Comparison of ENCODE assay signal across 9 mouse cellular contexts in genomic region chr5:111419121-111419881, GRCm38 (mm10). TPM values are rescaled to one million over a fixed set of nuclear protein-coding genes. Genes with fewer than 3 reads are reported as not detected.
DNase-seq lines count a peak whose midpoint lies in the region; ATAC-seq and TF ChIP-seq lines count a peak whose summit lies in the region.
"Had no signal": no experiment of that assay in that cellular context is flagged by ENCODE, and none has a peak within 500 bp of the region (broad histone marks: within the 10 kb centered on the region; RNA-seq: fewer than 3 reads in every experiment).

No protein-coding gene starts in this region.

- H3K27ac ChIP-seq in kidney, embryonic 14.5 days (ENCODE audit: low read depth, low read length) = no peak overlapping the region
- H3K27ac ChIP-seq in cortical plate, adult 2 months (ENCODE audit: insufficient read depth, low read length) = peak overlapping the region; percentile 91
- peak overlapping the region; percentile 91 for H3K27ac ChIP-seq in hindbrain, embryonic 15.5 days (replicated peaks)
- H3K27ac ChIP-seq in midbrain, postnatal 0 days (ENCODE audit: low read depth, low read length) = peak overlapping the region; percentile 90

- no peak for ATAC-seq in kidney, embryonic 14.5 days (ENCODE audit: low FRiP score, low TSS enrichment)
- ATAC-seq in hindbrain, embryonic 15.5 days (ENCODE audit: low FRiP score, low read depth) = no peak
- no peak for ATAC-seq in midbrain, postnatal 0 days (ENCODE audit: low FRiP score)
- ATAC-seq in inflammation-experienced regulatory T-cells, adult 6 months = no peak

- no peaks in the 10 kb centered on the region for H3K9me3 ChIP-seq in kidney, embryonic 14.5 days (ENCODE audit: control insufficient read depth, low read length)
- no peaks in the 10 kb centered on the region for H3K9me3 ChIP-seq in hindbrain, embryonic 15.5 days
- no peaks in the 10 kb centered on the region for H3K9me3 ChIP-seq in midbrain, postnatal 0 days (ENCODE audit: low read length)

- peaks cover 11% of the 10 kb centered on the region; the same call in 1 of the 2 replicates for H3K36me3 ChIP-seq in kidney, embryonic 14.5 days (ENCODE audit: control insufficient read depth, insufficient read depth, low read length)
- no peaks in the 10 kb centered on the region for H3K36me3 ChIP-seq in hindbrain, embryonic 15.5 days
- H3K36me3 ChIP-seq in midbrain, postnatal 0 days (ENCODE audit: insufficient read depth, low read length) = peaks cover 11% of the 10 kb centered on the region; the same call in 1 of the 2 replicates

- peak overlapping the region; percentile 82; the same call in 1 of the 2 replicates for H3K9ac ChIP-seq in kidney, embryonic 14.5 days (ENCODE audit: low read depth, low read length)
- H3K9ac ChIP-seq in hindbrain, embryonic 15.5 days = peak overlapping the region; percentile 77
- H3K9ac ChIP-seq in midbrain, postnatal 0 days (replicated peaks; ENCODE audit: low read length, poor library complexity, severe bottlenecking) = peak overlapping the region; percentile 91

- no peak for DNase-seq in kidney, postnatal 25 days
- DNase-seq in midbrain, postnatal 0 days (ENCODE audit: low spot score) = peak; percentile 56
- no peak for DNase-seq in adrenal gland, postnatal 25 days
- no peak for DNase-seq in cerebellum, adult 18-20 months

- peaks cover 40% of the 10 kb centered on the region for H3K4me1 ChIP-seq in kidney, embryonic 14.5 days (ENCODE audit: control insufficient read depth, insufficient read depth, low read length)
- no peaks in the 10 kb centered on the region for H3K4me1 ChIP-seq in cortical plate, adult 2 months (ENCODE audit: control insufficient read depth, insufficient read depth, low read length)
- peaks cover 80% of the 10 kb centered on the region for H3K4me1 ChIP-seq in hindbrain, embryonic 15.5 days (replicated peaks)
- H3K4me1 ChIP-seq in midbrain, postnatal 0 days (ENCODE audit: insufficient read depth, low read length) = peaks cover 5% of the 10 kb centered on the region; the same call in 1 of the 2 replicates

- TF ChIP-seq CTCF in cortical plate, adult 2 months (IDR thresholded peaks at IDR 0.05; ENCODE audit: extremely low read depth, insufficient read depth, low read length) = no peak
- TF ChIP-seq CTCF in midbrain, postnatal 0 days (IDR thresholded peaks at IDR 0.05) = peak; percentile 4; the same call in 1 of the 2 replicates

- WGBS in kidney, embryonic 14.5 days = 5% methylated on average over 42 of the region's 42 CpGs
- 2% methylated on average over 41 of the region's 42 CpGs for WGBS in hindbrain, embryonic 15.5 days
- WGBS in midbrain, postnatal 0 days = 2% methylated on average over 40 of the region's 42 CpGs

- H3K27me3 ChIP-seq in kidney, embryonic 14.5 days (ENCODE audit: control insufficient read depth, insufficient read depth, low read length) = peaks cover 49% of the 10 kb centered on the region
- no peaks in the 10 kb centered on the region for H3K27me3 ChIP-seq in hindbrain, embryonic 15.5 days
- no peaks in the 10 kb centered on the region for H3K27me3 ChIP-seq in midbrain, postnatal 0 days (ENCODE audit: insufficient read depth, low read length)
- H3K27me3 ChIP-seq: CH12.LX had no signal

- TF ChIP-seq POLR2A in cortical plate, adult 2 months (IDR thresholded peaks at IDR 0.05; ENCODE audit: extremely low read depth, insufficient read depth, low read length) = no peak

- peak overlapping the region; percentile 81 for H3K4me3 ChIP-seq in kidney, embryonic 14.5 days (ENCODE audit: low read length)
- peak overlapping the region; percentile 75 for H3K4me3 ChIP-seq in cortical plate, adult 2 months (ENCODE audit: insufficient read depth, low read length)
- H3K4me3 ChIP-seq in hindbrain, embryonic 15.5 days = peak overlapping the region; percentile 92
- H3K4me3 ChIP-seq in midbrain, postnatal 0 days (ENCODE audit: low read depth, low read length) = peak overlapping the region; percentile 90

- H3K4me2 ChIP-seq in kidney, embryonic 14.5 days (replicated peaks; ENCODE audit: low read depth, low read length) = peak overlapping the region; percentile 95
- peak overlapping the region; percentile 88 for H3K4me2 ChIP-seq in hindbrain, embryonic 15.5 days
- H3K4me2 ChIP-seq in midbrain, postnatal 0 days (ENCODE audit: low read depth, low read length, poor library complexity, severe bottlenecking) = peak overlapping the region; percentile 92

RNA-seq across cellular contexts. Expression of gene Mn1, which starts 2.1 kb away (rescaled TPM):
- 5.1 and 6.9 TPM in 2 replicates for polyA plus RNA-seq in kidney, embryonic 14.5 days (2014; fragmentation: Nextera tagmentation; extraction: Ambion mirVana)
- 12.8 and 14.8 TPM in 2 replicates for polyA plus RNA-seq in cortical plate, adult 2 months (2012; rRNA removed)
- 38.7 and 40.3 TPM in 2 replicates for polyA plus RNA-seq in hindbrain, embryonic 15.5 days (2015; fragmentation: Nextera tagmentation; extraction: Ambion mirVana)
- 112 and 139 TPM in 2 replicates for total RNA-seq in midbrain, postnatal 0 days (2014; rRNA removed)
- polyA plus RNA-seq in midbrain, postnatal 0 days (2015; fragmentation: Nextera tagmentation; extraction: Ambion mirVana) = 49.6 and 49.8 TPM in 2 replicates
- total RNA-seq in adrenal gland, postnatal 25 days (2021) = 2.3 and 4.9 TPM in 2 replicates
- not detected for polyA plus RNA-seq in inflammation-experienced regulatory T-cells, adult 6 months (2017; shearing (Covaris generic))
- total RNA-seq: CH12.LX had no signal
